Mouse (Mus musculus) liver, postnatal 0 days (tissue): ENCODE results near the gene B4galt4.
"Not testable (repeated sequence)": the region's sequence is repeated elsewhere in the genome, so short reads cannot be mapped to it uniquely, and the experiment has no call there.

Experiments used
- CTCF ChIP-seq: sonication (generic); IDR thresholded peaks from 2 replicates; pipeline ENCODE4 v1.5.1; 2016; ENCODE audit warnings: antibody characterized with exemption, low read depth
- EP300 ChIP-seq: IDR thresholded peaks from 2 replicates; pipeline ENCODE4 v1.6.1; 2016; ENCODE audit warnings: antibody characterized with exemption, low read depth, mild to moderate bottlenecking

DNA sequence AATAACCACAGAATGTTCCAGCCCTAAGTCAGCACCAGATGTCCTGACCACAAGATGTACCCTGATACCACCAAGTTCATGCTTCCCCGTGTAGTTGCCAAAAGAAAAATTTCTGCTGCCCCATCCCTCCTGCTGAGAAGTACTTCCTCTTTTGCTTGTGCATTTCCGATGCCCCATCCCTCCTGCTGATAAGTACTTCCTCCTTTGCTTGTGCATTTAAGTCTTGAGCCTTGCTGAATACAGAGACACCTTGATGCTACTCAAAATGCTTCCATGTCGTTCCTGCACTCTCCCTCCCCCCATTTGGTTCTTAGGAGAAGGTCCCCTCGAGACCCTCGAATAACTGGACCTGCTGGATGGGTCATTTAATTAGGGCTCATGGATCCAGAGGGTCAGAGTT lies 65.7 kb downstream of the B4galt4 start:
- not testable (repeated sequence) for TF ChIP-seq EP300, CTCF
